Mouse (Mus musculus) A20 (cell line): ENCODE measurements around the gene Nts.
"Not testable (repeated sequence)": the region's sequence is repeated elsewhere in the genome, so short reads cannot be mapped to it uniquely, and the experiment has no call there.

Experiments used
- DNase-seq: peaks from one replicate; pipeline ENCODE4 v3.0.0-alpha.2; 2011; ENCODE audit warnings: low read depth, low spot score

Gene Nts

DNA sequence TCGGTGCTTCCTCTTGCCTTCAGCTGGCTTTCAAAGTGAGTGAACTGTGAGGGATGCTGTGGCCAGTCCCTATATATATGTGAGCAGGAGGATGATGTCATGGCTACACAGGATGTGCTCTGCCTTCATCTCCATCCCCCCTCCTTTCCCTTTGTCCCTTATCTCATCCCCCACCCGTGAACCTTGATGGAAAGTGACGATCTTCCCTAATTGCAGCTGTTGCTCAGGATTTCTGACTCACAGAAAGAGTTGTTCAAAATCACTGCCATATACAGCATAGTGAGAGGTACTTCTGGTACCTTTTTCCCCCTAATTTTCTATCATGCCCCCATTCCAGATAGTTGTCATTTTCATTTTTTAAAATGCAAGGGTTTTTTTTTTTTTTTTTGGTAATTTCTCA is at the start of gene Nts:
Gene Nts, minus strand, starts transcription at position 101 of the 400 bp plus-strand sequence.
- no peak for DNase-seq

DNA sequence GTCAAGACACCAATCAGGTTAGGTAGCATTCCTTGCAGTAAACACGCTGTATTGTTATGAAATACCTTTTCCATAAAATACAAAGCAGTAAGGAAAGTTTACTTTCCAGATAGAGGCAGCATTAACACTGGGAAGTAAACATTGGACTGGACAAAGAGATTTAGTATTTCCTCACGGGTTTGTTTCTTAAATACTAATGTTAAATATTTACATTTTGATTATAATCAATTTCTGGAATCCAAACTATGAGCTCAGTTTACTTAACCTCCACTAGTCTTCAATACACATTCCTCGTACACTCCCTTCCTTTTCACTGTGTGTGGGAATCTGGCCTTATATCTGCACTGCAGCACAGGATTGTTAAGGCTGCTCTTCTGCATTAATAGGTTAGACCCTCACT is 37.6 kb upstream of the Nts start:
- DNase-seq = no peak

DNA sequence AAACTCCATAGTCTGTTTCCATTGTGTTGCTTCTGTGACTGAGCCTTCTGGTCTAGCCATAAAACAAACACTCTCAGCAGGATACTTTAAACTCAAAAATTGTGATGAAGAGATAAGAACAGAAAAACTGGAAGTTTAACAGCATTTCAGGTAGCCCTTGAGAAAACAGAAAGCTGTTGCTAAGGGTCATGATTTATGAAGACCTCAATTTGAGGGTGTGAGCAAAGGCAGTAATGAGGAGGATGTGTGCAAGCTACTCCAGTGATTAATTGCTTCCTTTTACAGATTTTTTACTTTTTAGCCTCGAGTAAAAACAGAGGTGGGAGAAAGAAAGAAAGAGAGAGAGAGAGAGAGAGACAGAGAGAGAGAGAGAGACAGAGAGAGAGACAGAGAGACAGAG is 23.9 kb upstream of the Nts start:
- no peak for DNase-seq

DNA sequence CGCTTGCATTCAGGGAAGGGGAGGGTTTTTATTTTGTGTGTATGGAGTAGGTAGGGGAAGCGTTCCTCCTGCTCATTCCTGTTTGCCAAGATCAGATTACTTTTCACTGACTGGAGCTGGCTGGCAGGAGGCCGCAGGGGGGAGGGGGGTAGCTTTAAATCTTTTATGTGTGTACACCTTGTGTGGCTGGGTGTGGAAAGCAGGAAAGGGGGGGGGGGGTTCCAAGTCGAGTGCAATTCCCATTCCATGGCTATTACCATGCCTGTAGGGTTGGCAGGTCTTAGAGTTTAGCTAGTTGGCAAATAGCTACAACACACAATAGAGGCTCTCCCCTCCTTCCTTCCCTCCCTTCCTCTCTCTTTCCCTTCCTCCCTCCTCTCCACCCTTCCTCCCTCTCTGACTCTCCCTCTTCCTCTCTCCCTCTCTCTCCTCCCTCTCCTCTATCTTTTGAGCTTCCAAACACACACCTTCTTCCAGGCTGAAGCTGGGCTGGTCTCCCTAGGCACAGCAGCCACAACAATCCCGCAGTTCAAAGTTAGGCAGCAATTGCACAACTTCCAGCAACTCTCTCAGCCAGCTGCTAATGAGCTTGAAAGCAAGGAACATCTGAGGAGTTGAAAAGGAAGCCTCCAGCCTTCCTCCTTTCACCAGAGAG is 21.6 kb upstream of the Nts start, which contains the start of gene Rassf9:
Gene Rassf9, plus strand, starts transcription at position 416 of the 655 bp plus-strand sequence.
- no peak for DNase-seq

DNA sequence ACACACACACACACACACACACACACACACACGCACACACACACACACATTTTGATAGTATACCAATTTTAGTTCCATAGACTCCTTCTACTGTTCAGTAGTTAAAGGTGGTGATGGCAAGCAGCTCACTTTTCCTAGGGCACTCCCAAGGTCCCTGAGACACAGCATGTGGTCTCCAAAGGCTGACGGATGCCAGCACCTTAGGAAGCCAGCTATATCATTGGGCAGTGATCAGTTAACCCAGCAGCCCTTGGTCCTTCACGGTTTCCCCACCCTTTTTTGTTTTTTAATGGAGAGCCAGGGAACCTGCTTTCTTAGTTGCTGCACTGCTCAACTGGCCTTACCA is 21.1 kb upstream of the Nts start:
- DNase-seq = no peak

DNA sequence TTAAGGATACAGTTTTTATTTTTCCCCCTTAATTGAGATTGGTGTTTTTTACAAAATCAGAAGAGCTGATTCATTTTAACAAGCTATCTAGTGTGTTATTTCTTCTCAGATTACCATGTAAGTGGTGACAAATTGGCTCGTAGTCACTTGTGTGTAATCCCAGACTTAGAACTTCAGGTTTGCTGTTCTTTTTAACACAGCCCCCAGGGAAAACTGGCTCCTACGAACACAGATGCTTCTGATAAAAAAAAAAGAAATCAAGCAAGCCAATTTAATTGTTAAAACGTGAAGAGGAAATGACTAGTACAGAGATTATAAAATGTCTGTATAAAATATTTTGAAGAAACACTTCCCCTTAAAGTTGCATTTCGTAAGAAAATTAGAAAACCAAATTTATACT is 17.1 kb upstream of the Nts start:
- DNase-seq = no peak

DNA sequence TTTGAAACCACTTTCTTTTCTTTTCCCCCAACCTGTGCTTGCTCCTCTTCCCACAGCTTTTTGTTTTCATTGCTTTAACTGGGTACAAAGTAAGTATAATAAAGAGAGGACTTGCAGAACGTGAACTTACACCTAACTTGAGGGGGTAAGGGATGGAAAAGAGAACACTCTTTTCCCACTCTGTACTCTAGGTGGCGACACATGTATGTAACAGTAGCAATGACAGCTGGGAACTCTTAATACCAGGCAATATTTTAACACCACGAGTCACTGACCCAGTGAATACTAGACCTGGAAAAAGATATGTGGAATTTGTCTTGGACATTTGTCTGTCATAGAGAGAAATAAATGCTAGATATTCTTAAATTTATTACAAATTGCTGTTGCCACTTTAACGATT is 8.5 kb upstream of the Nts start:
- DNase-seq = peak; percentile 57

DNA sequence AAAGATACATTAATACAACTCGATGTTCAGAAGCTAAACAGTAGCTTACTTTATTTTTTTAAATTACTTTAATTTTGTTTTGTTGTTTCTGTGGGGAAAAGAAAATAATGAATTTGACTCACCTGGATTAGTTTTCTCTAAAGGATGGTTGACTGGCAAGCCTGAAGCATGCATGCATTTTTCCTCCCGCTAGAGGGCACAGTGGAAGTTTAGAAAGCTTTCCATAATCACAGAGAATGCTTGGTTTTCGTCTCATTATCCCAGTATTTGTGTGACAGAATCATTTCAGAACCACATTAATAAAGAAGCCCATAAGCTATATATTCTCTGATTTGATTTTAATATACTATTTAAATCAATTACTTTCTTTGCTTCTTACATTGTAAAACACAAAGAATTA is 1.5 kb upstream of the Nts start:
- DNase-seq = peak; percentile 26

DNA sequence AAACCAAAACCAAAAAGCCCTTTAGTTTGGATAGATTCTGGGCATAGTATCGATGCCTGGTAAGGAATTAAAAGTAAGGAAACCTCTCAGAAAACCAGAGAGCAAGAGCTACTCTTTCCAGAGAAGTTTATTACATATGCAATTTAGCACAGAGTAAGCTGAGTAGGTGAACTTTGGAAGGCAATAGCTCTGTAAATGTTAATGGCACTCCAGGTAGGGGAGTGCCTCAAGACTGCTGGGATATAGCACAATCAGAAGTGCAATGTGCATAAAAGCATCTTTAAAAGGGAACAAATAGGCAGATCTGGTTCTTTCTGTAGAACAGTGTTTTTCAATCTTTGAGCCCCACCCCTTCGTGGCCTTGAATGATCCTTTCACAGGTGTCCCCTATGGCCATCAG is 20.9 kb downstream of the Nts start:
- DNase-seq = no peak

DNA sequence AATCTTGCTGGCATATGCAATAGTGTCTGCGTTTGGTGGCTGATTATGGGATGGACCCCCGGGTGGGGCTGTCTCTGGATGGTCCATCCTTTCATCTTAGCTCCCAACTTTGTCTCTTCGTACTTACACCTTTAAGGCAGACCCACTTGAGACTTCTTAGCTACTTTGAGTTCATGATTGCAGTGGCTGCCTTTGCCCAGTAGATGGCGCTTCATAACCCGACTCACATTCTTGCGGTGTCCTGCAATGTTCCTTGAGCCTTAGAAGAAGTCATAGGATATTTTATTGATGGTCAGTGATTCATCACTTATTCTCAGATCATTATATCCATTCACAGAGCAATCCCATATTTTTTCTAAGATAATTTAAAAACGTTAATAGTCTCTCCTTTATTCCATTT is 38.5 kb downstream of the Nts start:
- peak; percentile 67 for DNase-seq

DNA sequence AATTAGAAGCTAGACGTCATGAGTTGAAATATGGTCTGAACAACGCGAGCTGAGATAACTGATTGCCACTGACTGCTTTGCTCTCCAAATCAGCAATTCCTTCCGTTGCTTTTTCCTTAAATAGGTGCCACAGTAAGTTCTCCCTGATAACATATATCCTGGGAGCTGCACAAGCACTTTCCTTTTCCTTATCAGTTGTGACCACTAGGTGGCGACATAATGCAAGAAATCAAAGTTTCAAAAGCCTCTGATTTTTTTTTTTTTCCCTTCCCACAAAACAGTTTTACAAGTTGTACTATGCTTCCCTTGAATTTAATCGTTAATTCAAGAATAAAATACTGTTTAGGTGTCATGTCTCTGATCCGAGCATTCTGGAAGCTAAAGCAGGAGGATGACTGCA is 40.8 kb downstream of the Nts start:
- DNase-seq = peak; percentile 61

DNA sequence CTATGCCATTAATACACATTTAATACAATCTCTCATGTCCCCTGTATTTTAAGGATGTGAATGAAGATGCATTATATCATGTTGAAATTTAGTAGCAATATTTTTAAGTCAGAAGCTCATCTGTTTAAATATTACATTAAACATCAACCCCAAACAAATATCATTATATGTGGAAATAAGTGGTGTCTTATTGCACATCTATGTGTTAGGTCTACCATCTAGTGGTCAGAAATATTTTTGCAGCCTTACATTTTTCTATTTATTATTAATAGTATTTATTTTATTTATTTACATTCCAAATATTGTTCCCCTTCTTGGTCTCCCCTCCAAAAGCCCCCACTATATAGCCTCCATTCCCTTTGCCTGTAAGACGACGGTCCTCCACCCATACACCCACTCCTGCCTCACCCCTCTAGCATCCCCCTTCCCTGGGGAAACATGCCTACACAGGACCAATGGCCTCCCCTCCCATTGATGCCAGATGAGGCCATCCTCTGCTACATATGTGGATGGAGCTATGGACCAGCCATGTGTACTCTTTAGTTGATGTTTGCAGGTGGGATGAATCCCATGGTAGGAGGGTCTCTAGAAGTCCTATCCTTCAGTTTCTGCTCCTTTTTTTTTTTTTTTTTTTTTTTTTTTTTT is 45.3 kb downstream of the Nts start:
- peak; percentile 36 for DNase-seq

DNA sequence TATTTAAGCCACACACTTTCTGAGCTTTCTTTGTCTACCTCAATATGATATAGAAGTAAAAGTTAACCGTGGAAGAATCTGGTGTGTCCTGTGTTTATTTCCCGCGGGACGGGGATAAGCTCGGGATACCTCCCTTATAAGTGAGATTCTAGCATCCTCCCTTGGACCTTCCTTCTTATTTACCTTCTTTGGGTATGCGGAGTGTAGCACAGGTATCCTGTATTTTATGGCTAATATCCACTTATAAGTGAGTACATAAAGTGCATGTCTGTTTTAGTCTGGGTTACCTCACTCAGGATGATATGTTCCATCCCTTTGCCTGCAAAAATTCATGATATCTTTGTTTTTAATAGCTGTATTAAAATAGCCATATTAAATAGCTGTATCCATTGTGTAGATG is 54.8 kb downstream of the Nts start:
- not testable (repeated sequence) for DNase-seq

DNA sequence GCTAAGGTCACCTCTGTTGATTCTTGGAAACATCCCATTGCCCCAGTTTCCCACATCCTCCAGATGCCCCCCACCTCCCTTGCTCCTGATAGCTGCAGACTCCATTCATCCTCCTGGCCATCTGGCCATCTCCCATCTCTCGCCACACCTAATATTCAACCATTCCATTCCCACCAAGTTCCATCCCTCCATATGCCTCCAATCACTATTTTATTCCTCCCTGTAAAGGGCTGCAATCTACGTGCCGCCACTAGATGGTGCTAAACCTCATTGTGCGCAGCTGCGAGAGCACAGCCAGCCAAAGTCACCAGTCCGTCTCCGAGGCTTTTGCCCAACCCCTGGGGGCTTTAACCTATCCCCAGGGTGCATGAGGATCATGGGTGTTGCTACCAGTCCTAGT is 55.2 kb downstream of the Nts start:
- peak; percentile 22 for DNase-seq
